Mouse (Mus musculus) monocyte, adult 2 months (primary cell): ENCODE results near the gene Atp5e.

Source experiments
- DNase-seq, 2 experiments: peaks; one replicate each; pipeline ENCODE4 v3.0.0; 2022; ENCODE audit warnings: low spot score in 2 of 2, low read depth in 1 of 2

Gene Atp5e

DNA sequence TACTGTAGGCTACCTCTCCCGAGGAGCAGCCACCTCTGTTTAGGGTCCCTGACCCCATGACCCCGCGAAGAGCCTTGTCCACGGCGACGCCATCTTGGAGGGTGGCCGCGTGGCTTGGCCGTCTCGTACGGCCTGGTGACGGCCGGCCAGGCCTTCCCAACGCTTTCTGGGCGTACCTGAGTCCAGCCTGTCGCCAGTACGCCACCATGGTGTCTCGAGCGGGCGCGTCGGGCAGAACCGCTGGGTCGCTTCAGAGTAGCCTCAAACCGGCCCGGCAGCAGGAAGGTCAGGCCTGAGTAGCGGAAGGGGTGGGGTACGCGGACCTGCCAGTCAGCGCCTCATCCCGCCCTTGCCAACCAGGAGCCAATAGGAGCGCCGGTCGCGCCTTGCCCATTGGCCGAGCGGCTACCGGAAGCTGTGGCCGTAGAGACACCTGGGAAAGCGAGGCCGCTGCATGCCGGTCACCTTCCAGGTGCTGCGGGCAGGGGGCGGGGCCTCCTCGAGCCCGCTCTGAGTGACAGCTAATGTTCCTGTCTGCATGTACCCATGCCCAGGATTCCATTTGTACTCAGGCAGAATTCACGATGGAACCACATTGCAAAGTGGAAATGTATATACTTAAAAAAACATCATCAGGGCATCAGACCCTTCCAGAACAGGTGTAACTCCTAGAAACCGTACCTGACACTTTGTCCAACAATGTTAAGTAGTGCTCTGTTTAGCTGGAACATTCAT lies at the start of gene Atp5e:
Gene Atp5e, minus strand, starts transcription at position 317 of the 735 bp plus-strand sequence.
- peak; percentile 68 to 80 for DNase-seq

DNA sequence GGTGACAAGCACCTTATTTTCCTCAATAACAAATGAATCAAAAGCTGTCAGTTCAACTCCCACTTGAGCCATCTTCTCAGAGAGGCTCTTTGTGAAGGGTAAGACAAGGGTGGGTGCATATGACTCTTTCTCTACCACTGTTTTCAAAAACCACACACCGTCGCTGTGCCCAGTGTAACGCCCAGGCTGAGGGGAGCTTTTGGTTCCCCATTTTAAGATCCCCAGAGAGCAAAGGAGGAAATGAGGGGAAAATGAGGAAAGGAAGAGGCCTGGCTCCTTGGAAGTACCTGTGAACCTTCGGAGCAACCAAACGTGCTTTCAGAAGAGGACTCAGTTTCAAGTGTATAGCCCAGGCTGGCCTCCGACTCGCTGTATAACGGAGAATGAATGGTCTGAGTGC lies 45.9 kb upstream of the Atp5e start:
- DNase-seq = no peak

DNA sequence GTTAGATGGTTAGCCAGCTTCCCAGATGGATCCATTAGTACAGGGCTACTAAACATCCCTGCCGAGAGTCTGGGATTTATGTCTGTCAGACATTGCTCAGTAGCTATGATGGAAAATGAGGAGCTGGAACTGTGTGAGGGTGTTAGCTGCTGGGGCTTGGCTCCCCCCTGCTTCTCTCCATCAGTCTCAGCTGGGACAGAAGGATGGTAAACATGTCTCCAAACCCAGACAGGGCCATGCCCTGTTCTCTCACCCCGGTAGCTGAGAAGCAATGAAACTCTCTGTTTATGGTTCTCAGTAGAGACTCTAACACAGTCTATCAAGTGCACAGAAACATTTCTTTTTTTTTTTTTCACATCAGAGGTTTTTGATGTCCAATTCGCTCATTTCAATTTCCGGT lies 44.1 kb upstream of the Atp5e start:
- DNase-seq = no peak

DNA sequence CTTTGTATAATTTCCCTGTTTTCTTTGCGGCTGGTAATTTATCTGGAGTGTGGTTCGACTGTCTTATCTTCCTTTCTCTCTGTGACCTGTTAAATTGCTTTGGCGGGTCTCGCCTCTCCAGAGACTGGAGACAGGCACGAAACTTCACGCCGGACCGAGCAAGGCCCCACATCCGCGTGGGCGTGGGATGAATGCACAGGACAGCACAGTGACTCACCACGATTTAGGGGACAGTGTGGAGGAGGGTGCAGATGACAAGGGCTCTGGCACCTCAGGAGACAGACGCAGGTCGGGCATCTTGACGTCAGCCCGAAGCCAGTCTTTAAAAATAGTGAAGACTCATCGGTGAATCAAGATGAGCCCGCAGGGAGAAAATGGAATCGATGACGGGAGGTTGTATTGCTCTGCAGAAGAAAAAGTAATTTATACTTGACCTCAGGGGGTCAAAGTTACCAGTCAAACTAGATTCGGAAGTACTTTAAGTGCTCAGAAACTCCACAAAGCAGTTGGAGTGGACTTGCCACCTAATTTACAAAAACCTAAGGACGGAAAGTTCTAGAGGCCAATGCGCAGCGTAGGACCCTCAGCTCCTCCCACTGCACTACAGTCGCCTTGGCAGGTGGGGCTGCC lies 39.0 kb upstream of the Atp5e start:
- no peak for DNase-seq

DNA sequence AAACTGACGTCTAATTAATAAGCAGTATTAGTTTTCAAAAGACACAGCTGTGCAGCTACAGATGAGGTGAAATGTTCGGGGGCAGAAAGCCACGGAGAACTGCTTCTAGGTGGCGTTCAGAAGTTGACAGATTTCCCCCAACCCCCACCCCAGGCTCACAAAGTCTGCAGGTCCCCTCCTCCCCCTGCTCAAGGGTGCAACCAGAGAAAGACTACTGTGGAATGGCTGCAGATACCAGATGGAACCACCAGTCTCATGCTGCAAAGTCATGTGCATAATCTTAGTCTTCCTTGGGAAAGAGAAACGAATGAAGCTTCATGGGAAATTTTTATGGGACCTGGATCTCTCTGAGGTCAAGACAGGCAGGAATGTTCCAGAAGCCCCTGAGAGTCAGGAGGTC lies 38.4 kb upstream of the Atp5e start:
- DNase-seq = no peak

DNA sequence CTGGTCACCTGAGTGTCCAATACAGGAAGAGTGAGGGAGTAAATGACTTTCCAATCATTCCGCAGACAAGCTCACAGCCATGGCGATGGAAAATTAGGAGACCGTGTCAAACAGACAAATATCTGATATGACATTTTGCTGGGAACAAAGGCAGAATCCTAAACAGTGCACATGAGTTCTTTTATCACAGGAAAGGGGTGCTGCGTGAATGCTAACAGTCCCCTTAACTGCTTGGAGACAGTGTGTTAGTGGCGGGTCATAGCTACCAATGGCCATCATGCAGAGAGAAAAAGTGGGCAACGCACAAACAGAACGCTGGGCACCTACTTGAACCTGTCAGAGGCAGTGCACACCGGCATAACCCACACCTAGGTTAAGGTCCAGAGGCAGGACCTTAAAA lies 37.6 kb upstream of the Atp5e start:
- no peak for DNase-seq

DNA sequence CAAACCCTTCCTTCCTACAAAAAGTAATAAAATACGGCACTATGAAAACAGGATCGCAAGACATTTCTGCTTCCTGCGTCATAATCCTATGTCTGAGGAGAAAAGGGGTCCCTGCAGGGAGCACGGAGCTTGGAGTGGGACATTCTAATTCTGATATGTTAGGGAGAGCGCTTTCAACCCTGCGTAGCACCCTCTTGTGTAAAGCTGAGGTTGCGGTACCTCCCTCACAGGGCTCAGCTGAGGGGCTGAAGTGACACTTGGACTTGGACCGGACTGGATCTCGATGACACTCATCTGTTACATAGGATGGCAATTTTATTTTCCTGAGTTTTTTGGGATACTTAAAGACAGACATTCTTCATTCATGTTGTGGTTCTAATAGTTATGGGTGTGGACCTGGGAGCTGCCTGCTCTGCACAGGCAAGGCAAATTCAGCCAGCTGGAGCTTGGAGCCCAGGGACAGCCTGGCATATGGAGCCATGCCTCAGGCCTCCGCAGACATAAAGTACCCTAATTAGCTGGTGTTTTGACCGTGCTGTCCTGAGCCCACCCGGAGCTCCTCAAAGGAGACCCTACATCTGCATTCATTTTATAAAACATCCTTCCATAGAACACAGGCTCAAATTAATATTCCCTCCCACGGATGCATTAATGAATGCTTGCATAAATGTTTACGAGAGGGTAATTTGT lies 37.1 kb upstream of the Atp5e start:
- no peak for DNase-seq

DNA sequence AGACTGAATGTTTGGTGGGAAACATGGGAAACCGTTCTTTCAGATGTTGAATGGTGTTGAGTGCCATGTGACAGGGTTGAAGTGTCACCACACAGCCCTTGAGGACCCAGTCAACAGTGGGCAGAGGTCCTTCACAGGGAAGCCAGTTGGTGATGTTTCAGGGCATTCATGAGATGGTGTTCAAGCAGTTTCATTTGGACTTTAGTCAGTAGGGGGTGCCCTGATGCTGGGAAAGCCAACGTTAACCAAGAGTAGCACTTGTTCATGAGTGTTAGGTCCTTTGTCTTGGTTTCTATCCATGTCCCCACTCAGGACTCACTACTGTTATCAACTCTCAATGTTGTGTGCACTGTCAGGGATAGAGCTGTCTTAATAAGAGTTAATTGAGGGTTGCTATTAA lies 29.0 kb upstream of the Atp5e start:
- DNase-seq = no peak

DNA sequence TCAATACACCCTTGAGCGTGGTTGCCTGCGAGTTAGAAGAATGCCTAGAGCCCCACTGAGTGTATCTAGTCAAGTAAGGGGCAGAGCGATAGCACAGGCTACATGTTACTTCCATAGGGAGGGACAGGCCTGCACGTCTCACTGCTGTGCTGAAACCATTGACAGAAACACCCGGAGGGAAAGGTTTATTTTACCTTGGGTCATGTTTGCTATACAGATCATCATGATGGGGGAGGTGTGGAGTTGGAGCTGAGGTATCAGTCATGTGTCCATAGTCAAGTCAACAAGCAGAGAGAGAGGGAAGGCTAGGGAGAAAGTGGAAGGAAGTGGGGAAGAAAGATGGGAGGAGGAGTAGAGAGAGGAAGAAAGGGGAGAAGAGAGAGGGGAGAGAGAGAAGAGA lies 23.1 kb upstream of the Atp5e start:
- no peak for DNase-seq

DNA sequence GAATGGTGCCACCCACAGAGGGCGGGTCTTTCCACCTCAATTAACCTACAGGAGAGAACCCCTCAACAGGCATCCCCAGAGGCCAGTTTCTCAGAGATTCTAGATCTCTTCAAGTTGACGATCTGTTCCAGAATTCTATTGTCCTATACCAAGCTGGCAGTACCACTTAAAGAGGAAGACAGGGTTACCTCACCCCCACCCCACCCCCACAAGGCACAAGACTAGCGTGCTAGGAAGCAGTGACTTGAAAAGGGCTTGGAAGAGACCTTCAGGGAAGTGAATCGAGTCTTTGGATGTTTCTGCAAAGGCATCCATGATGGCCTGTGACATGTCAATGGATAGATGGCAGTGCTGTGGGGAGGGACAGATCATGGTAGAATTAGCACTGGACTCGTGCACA lies 14.8 kb upstream of the Atp5e start:
- no peak for DNase-seq

DNA sequence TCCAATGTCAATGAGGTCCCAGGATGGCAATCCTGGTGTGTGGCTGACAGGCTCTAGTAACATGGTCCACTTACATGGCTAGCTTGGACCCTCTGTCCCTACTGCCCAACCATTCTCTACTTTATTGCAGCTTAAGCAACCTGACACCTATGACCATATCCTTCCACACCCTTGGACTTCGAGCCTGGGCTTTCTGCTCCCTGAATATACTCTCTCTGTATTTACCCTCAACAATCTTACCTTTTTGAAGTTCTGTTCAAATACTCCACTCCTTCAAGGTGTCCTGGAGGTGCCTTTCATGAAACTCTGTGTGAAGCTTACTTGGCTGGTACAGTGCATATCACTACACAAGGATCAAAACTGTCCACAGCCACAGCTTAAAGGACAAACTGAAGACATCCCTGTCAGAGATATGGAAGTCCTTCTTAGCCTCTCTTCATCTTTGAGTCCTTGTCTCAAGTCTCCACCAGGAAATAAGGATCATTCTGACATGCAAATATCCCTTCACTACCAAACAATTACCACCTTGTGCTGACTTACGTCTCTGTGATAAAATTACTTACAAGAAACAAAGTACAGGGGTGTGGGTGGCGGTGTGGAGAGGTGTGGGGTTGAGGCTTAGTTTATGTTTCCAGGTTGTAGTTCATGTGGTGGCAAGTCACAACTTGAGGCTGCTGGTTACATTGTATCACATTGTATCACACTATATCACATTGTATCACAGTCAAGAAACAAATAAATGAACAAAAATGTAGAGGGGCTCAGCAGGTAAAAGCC lies 13.8 kb upstream of the Atp5e start:
- DNase-seq = no peak

DNA sequence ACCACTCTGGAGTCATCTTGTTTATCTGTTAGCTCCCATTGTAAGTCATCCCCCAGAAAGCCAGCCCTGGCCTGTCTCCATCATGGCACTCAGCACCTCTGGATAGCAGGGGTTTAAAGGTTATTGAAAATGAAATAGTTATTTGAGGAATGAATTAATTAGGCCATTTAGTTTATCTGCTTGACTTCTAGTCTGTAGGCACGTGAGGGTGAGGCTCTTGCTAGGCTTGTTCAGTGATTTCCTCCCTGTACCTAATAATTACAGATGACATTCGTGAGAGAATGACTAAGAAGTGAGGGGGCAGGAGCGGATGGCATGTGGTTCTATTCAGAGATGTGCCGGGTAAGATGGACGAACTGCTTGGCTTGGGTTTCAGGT lies 9.6 kb upstream of the Atp5e start:
- DNase-seq = no peak

DNA sequence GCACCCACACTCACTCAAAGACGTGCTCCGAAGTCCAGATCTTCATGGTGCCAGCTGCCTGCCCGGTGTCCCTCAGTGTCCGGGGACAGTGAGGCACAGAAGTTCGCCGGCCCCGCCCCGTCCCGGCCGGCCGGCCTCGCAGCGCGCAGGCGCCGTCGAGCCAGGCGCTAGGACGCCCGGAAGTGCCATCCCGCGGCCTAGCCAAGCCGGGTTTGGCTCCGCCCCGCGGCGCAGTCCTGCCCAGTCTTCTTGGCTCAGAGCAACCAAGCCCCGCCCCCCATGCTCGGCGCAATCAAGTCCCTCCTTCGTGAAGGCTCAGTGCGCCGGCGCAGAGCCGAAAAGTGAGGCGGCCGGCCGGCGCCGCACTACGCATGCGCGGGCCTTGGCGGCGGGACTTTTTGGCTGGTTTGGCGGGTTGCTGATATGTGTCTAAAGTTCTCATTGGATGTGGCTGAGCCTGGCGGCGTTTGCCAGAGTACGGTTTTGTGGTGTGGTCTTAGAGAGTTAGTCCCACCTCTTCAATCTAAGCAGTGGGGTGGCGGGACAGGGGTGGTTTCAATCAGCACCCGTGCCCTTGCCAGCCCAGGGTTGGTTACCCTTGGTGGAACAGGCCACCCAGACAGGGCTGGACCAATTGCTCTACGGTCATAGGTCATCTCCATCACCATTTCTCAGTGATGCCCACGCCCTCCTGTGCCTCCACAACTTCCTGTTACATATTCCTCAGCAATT lies 9.1 kb upstream of the Atp5e start, which contains the start of gene Prelid3b:
Gene Prelid3b, minus strand, starts transcription at position 264 of the 732 bp plus-strand sequence.
- peak; percentile 97 to 99 for DNase-seq

DNA sequence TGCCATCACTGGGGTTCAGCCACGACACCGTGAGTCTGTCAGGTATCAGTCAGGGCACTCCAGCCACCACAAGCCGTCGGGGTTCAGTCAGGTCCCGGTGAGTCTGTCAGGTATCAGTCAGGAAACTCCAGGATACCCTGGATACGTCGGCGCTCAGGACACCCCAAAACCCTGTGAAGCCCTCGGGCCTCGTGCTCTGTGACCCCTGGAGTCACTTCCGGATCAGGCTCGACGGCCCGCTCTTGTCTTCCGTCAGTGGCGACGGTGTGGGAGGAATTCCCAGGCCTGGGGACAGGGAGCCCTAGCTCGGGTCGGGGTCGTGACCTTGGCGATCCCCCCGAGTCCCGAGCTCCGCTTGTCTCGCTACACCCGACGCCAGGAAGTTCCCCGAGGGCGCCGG lies 8.5 kb upstream of the Atp5e start:
- DNase-seq = peak in 1 of 2 experiments; percentile 18

DNA sequence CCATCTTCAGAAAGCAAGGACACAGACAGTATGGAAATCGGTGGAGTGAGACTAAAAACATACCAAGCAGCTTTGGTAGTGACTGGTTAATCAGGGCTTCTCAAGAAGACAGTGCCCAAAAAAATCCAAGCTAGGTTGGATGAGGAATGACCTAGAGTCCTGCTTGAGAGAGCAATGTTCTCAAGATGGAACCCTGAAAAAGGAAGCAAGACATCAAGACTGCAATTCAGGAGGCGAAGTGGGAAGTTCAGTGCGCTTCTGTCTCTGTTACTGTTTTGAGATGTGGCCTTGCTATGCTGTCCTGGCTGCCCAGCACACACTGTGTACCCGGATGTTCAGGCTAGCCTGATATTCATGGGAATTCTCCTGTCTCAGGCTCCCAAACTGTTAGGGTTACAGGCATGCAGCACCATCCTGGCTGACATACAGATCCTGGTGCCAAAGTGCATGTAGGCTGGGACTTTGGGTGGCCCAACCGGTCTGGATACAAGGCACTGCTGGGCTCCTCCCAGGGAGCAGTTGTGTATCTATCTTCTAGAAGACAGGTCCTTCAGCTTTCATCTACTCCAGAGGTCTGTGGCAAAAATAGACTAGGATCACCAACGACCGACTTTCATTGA lies 7.0 kb upstream of the Atp5e start:
- no peak for DNase-seq

DNA sequence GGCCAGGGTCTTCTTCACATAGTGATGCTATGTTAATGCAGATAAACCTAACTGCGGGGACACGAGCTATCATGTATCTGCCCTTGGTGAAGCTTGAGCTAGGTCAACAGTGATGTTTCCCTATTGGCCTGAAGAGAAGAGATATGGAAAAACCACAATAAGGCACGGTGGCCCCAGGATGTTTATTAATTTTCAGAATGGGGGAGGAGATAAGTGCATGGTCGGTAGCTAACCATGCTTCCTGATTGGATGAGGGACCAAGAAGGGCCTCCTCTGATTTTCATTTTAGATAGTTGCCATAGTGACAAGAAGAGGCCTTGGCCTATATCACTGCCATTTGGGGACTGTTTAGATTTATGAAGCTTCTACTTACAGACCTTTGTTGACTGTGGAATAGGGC lies 6.4 kb upstream of the Atp5e start:
- no peak for DNase-seq

DNA sequence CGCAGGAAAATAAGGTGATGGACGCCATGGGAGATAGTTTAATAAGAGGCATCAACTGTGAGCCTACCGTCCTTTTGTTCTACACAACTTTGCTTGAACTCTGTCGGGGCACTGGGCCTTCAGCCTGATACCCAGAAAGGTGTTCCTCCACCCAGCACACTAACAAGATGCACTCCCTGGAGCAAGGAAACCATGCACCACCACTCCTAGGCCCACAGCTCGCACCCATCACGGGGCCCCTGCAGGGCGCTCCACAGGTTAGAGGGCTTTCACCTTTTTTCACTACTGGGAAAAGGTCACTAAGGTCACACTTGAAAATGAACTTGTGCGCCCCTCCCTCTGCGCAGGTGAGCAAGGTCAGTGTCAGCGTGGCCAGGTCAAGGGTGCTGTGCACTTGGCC lies 535 bp downstream of the Atp5e start:
- no peak for DNase-seq

DNA sequence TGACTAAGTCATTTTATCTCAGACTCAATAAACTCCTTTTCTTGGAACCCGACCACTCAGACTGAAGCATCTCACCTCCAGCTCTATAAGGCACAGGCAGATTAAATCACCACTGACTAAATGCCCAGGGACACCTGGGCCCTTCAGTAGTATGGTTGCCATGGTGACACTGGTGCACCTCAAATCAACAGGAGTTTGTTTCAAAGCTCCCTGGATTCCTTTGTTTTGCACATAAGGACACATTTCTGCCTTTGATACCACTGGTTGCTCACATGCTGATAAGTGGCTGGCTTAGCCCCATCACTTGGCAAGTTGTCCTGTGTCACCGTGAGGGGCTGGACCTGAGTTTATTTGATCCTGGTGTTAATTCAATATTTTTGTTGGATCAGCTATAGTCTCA lies 4.5 kb downstream of the Atp5e start:
- no peak for DNase-seq

DNA sequence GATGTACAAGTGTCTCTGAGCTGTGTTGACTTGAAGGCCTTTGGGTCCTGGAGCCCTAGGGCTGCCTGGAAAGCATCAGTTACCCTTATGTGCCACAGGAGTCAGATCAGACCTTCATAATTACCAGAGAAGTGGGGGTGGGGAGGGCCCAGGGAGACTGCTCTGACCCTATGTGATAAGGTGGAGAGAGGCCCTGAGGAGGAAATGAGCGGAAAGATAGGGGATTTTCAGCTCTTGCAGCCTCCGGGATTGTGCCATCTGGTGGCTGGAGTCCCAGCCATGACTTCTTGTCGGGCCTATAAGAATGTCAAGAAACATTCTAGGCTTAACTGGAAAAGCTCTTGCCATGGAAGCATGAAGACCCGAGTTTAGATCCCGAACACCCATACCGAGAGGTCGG lies 10.2 kb downstream of the Atp5e start:
- DNase-seq = no peak

DNA sequence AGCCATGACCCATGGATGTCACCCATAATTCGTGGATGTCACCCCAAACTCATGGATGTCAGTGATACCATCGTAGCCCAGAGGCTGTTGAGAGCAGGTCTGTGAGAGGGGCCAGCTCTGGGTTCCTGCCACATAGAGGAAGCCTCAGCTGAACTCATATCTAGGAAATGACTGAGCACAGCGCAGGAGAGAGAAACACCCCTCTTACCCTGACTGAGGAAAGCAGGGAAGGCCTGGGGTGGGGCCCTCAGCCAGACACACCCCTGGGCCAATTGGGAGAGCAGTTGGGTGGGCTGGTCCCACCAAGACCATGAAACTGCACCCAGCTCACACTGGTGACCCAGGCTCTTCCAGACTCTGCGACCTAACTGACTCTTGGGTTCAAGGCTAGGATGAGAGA lies 13.6 kb downstream of the Atp5e start, which contains the start of gene Tubb1:
Gene Tubb1, plus strand, starts transcription at position 343 of the 400 bp plus-strand sequence.
- no peak for DNase-seq
